Mouse (Mus musculus) neural tube, embryonic 15.5 days (tissue): ENCODE data around the gene Heg1. TPM values are rescaled to one million over a fixed set of nuclear protein-coding genes. Genes with fewer than 3 reads are reported as not detected.
A peak's percentile ranks its signal among the peaks of the same experiment; 100 is the strongest.

Experiments
- ATAC-seq: fragments of 200-750 bp; cut with Nextera tagmentation; 2 replicates; pipeline ENCODE4 v1.8.0; 2017; ENCODE audit warnings: mild to moderate bottlenecking, moderate TSS enrichment, moderate library complexity; ENCODE audit not compliant: low FRiP score
- H3K27ac ChIP-seq: fragments of 300-500 bp; sonication (generic); replicated peaks from 2 replicates; pipeline ENCODE4 v1.5.1; 2015; ENCODE audit warnings: mild to moderate bottlenecking, inconsistent platforms
- H3K27me3 ChIP-seq: fragments of 300-500 bp; sonication (generic); replicated peaks from 2 replicates; pipeline ENCODE4 v1.6.1; 2015; ENCODE audit warnings: inconsistent platforms
- H3K36me3 ChIP-seq: fragments of 300-500 bp; sonication (generic); 2 replicates; pipeline ENCODE4 v1.6.1; 2015; ENCODE audit warnings: inconsistent platforms
- H3K4me1 ChIP-seq: fragments of 300-500 bp; sonication (generic); 2 replicates; pipeline ENCODE4 v1.6.1; 2015; ENCODE audit warnings: inconsistent platforms
- H3K4me2 ChIP-seq: fragments of 300-500 bp; sonication (generic); 2 replicates; pipeline ENCODE4 v1.6.1; 2015; ENCODE audit warnings: inconsistent platforms, mild to moderate bottlenecking, moderate library complexity
- H3K4me3 ChIP-seq: fragments of 300-500 bp; sonication (generic); replicated peaks from 2 replicates; pipeline ENCODE4 v1.5.1; 2015; ENCODE audit warnings: mild to moderate bottlenecking, inconsistent platforms
- H3K9ac ChIP-seq: fragments of 300-500 bp; sonication (generic); replicated peaks from 2 replicates; pipeline ENCODE4 v1.6.1; 2015; ENCODE audit warnings: mild to moderate bottlenecking, inconsistent platforms
- H3K9me3 ChIP-seq: fragments of 300-500 bp; sonication (generic); replicated peaks from 2 replicates; pipeline ENCODE4 v1.6.1; 2016; ENCODE audit warnings: inconsistent platforms
- WGBS: fragments of 180-500 bp; shearing (Covaris S2); methylation state at CpG from one replicate; pipeline ENCODE4 v1.1.7; 2015; ENCODE audit warnings: mixed read lengths; 5-methylcytosine and 5-hydroxymethylcytosine counted together
- polyA plus RNA-seq: library from polyadenylated mRNA; unstranded; fragments of >200 nt; fragmentation: Nextera tagmentation; extraction: Ambion mirVana; gene quantifications from 2 replicates; pipeline ENCODE4 v1.2.1, GENCODE M21; 2015

The Heg1 gene
- polyA plus RNA-seq, 1 experiment from 2014 or later, result 7.8 TPM

DNA sequence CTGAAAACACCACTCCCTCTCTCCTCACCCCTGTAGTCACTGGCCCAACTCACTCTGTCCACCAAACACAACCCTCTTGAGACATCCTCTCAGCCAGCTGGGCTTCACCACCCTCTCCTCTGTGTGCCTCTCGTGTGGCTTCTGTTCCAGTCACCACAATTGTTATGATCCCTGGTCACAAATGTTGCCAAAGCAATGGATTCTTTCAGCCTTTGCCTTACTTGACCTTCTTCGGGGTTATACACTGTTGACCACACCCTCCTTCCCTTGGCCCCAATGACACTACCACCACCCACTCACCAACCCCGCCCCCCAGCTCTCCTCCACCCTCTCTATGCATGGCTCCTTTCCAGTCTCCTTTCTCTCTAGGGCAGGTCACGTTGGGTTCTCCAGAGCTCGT lies 6.3 kb upstream of the Heg1 start:
- H3K4me3 ChIP-seq, result no peak overlapping the region
- no peak overlapping the region for H3K4me2 ChIP-seq
- no peaks in the 10 kb centered on the region for H3K36me3 ChIP-seq
- no peak for ATAC-seq
- H3K27me3 ChIP-seq, result no peaks in the 10 kb centered on the region
- no peaks in the 10 kb centered on the region for H3K9me3 ChIP-seq
- WGBS, result 91% methylated on average over 5 of the region's 5 CpGs
- H3K27ac ChIP-seq, result no peak overlapping the region
- 0 out of 2 replicates have a peak, but pooled peaks cover 6% of the 10 kb centered on the region for H3K4me1 ChIP-seq
- no peak overlapping the region for H3K9ac ChIP-seq

DNA sequence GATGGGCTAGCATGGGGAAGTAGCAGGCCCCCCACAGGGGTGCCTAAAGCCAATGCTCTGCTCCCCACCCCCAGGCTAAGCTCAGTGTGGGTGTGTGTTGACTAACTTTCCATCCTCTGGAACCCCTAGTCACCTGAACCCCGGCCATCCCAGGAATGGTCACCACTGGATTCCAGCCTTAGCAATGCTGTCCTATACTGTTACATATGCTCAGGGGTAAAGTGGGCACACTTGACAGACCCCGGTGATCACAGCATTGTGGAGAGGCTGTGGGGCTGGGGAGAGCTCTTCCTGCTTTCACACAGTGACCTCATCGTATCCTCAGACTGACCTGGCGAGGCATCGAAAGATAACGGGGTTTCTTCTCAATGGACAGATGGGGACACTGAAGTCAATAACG lies 3.9 kb upstream of the Heg1 start:
- ATAC-seq, result no peak

DNA sequence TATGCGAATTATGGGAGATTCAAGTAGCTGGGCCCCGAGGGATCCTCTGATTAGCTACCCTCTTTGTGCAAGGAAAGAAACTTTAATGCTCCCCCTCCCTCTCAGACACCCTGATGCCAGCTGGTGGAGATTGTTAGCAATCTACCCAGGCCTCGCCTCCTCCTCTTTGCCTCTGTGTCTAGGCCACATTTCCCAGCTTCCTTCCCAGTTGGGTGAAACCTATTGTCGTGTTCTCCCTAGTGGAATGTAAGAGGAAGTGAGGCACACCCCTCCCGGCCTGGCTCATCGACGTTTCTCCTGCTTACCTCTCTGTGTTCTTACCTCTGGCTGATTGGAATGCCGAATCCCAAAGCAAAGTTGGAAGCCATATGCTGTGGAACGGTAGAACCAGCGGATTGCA lies 3.4 kb upstream of the Heg1 start:
- no peak for ATAC-seq

More for the DNA sequence above, 3.9 kb upstream of the Heg1 start:
- Histone ChIP-seq H3K27ac (no peak overlapping the region), H3K27me3 (no peaks in the 10 kb centered on the region), H3K4me1 (peaks cover 12% of the 10 kb centered on the region), H3K9me3 (no peaks in the 10 kb centered on the region), H3K9ac (no peak overlapping the region), H3K36me3 (no peaks in the 10 kb centered on the region), H3K4me3 (no peak overlapping the region), H3K4me2 (no peak overlapping the region)
- 93% methylated on average over 7 of the region's 7 CpGs for WGBS

DNA sequence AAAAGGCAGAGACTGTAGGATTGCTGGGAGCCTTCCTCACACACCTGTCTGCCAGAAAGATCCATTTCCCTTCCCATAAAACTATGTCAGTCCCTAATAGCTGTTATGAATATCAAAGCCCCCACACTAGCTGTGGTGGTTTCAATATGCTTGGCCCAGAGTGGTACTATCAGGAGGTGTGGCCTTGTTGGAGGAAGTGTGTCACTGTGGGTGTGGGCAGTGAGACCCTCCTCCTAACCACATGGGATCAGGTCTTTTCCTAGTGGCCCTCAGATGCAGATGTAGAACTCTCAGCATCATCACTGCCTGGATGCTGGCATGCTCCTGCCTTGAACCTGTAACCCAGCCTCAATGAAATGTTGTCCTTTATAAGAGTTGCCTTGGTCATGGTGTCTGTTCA lies 2.5 kb upstream of the Heg1 start:
- Histone ChIP-seq H3K9me3 (no peaks in the 10 kb centered on the region), H3K27ac (no peak overlapping the region), H3K4me1 (peaks cover 17% of the 10 kb centered on the region), H3K9ac (no peak overlapping the region), H3K27me3 (no peaks in the 10 kb centered on the region), H3K36me3 (no peaks in the 10 kb centered on the region), H3K4me2 (no peak overlapping the region), H3K4me3 (no peak overlapping the region)
- no peak for ATAC-seq

More for the DNA sequence above, 3.4 kb upstream of the Heg1 start:
- H3K4me2 ChIP-seq, result no peak overlapping the region
- H3K36me3 ChIP-seq, result no peaks in the 10 kb centered on the region
- H3K27me3 ChIP-seq, result no peaks in the 10 kb centered on the region
- H3K9me3 ChIP-seq, result no peaks in the 10 kb centered on the region
- no peak overlapping the region for H3K9ac ChIP-seq
- no peak overlapping the region for H3K27ac ChIP-seq
- 66% methylated on average over 10 of the region's 10 CpGs for WGBS
- H3K4me3 ChIP-seq, result no peak overlapping the region
- H3K4me1 ChIP-seq, result peaks cover 14% of the 10 kb centered on the region

DNA sequence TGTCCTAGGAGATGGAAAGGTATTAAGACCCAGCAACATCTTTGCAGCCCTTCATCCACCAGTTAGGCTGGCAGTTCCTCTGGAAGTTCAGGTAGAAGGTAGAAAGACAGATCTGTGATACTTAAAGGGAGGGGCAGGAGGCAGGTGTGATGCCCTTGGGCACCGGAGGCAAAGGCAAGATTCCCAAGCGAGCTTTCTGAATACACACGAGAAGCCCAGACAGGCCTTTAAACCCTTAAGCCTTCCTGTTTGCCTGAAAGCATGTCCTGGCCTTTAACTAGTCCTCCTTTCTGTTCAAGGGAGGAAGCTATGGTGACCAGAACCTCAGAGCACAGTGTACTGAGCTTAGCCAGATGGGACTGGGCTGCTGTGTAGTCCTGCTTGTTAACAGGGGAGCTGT lies 1.5 kb upstream of the Heg1 start:
- H3K27ac ChIP-seq, result no peak overlapping the region
- H3K36me3 ChIP-seq, result no peaks in the 10 kb centered on the region
- no peaks in the 10 kb centered on the region for H3K9me3 ChIP-seq
- no peak overlapping the region for H3K4me3 ChIP-seq
- no peak overlapping the region for H3K4me2 ChIP-seq
- WGBS, result 87% methylated on average over 3 of the region's 3 CpGs
- peaks cover 26% of the 10 kb centered on the region for H3K4me1 ChIP-seq
- no peak overlapping the region for H3K9ac ChIP-seq
- ATAC-seq, result no peak
- no peaks in the 10 kb centered on the region for H3K27me3 ChIP-seq

DNA sequence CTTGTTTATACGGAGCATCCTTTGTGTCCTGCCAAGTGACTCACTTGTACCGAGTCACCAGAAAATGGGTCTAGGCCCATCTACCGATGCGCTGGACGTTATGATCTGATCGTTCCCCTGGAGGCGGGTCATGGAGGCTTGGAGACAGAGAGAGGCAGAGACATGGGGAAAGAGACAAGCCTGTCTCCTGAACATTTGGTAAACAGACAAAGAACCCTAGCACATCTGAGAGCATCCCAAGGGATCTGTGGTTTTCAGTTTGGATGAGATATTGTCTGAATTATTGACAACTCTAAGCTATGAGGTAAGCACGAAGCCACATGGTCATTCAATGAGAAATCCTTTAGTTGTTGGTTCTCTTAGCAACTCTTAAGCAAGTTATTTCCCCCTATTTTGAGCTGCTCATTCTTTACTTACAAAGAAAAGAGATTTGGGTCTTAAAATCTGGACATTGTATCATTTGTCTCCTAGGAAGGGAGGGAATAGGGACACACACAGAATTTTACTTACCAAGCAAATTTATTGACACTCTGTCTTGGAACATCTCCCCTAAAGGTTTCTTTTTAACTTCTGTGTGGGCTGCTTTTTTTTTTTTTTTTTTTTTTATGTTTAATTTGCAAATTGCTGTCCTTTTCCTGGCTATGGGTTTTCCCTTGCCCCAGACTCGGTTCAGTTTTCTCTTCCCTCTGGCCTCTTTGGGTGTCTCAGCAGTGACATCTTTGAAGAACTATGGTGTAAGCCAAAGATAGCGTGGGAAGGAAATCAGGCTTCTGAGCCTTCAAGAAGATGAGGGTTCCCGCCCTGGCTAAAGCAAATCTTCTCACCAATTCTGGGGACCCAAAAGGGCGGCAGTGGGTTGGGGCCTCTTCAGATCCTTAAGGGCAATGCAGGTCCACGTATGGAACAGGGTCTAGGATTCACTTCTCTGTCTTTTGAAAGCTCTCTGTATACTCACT lies 686 bp upstream of the Heg1 start:
- Histone ChIP-seq H3K27ac (0 out of 2 replicates have a peak overlapping the region, but pooled peaks have one; percentile 66), H3K9ac (peak overlapping the region; percentile 77; the same call in 1 of the 2 replicates), H3K4me2 (peak overlapping the region; percentile 99), H3K4me1 (peaks cover 29% of the 10 kb centered on the region), H3K36me3 (no peaks in the 10 kb centered on the region), H3K4me3 (peak overlapping the region; percentile 76), H3K9me3 (no peaks in the 10 kb centered on the region), H3K27me3 (no peaks in the 10 kb centered on the region)
- 0 out of 2 replicates have a peak, but pooled peaks have one; percentile 21 for ATAC-seq
- 57% methylated on average over 13 of the region's 13 CpGs for WGBS

DNA sequence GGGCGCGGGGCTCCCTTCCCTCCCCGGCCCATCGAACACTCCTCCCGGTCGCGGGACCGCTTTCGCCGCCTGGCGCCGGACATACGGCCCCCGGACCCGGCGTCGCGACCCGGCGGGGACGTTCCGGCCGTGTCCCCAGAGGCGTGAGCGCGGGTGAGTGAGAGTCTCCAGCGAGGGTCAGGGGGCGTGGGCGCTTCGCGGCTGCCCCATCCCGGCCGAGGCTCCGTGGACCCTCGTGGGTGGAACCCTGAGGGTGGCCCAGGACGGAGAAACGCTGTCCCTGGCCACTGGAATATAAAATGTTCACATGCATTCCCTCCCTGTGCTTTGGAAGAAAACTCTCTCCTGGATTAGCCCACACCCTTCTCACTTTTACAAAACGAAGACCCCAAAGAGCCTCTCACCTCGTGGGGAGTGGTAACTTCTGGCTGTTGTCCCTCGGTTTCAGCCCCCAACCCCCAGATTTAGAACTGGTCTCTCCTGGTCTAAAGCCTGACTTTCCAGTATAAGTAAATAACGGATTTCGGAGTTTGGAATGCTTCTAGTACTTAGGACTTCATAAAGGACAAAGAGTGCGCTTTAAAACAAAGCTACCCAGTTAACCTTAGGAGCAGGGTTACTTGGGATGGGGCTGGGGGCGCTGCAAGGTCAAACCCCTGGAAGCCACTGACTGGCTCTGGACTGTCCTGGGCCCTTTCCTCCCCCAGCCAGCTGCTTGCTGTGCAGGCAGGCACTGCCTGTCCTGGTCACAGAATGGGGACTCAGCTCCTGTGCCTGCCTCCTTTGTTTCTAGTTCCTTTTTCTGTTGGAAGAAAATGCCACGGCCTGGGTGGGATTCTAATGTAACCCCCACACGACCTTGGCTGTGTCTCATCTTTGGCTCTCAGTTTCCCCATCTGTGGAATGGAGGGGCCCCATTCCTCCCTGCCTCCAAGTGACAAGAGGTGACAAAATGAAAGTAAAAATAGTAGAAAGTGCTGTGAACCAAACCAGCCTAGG lies 832 bp downstream of the Heg1 start:
- Histone ChIP-seq H3K36me3 (no peaks in the 10 kb centered on the region), H3K9me3 (no peaks in the 10 kb centered on the region), H3K27me3 (no peaks in the 10 kb centered on the region), H3K27ac (peak overlapping the region; percentile 66), H3K4me3 (peak overlapping the region; percentile 76), H3K4me1 (peaks cover 29% of the 10 kb centered on the region), H3K4me2 (peak overlapping the region; percentile 99), H3K9ac (peak overlapping the region; percentile 77)
- ATAC-seq, result peak; percentile 62
- WGBS, result under 1% methylated on average over 46 of the region's 46 CpGs

DNA sequence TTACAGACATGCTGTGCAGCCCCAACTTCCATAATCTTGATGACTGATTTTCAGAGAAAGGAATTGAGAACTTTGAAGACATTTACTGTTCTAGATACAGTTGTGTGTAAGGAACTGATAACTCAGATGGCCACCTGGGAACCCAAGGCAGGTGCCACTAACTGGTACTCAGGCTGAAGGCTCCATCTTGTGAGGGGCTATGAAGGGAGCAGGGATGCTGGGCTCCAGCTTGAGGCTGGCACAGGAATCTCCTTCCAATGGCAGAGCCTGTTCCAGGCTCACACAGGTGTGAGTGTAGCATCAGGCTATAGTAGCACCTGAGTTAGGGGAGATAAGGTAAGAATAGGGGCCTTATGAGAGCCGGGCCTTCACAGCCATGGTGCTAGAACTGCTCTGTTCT lies 1.9 kb downstream of the Heg1 start:
- ATAC-seq, result no peak
- H3K4me2 ChIP-seq, result peak overlapping the region; percentile 99
- 83% methylated on average over 1 of the region's 1 CpGs for WGBS
- H3K4me3 ChIP-seq, result peak overlapping the region; percentile 76; the same call in 1 of the 2 replicates
- no peaks in the 10 kb centered on the region for H3K27me3 ChIP-seq
- peaks cover 34% of the 10 kb centered on the region for H3K4me1 ChIP-seq
- H3K36me3 ChIP-seq, result no peaks in the 10 kb centered on the region
- H3K9me3 ChIP-seq, result no peaks in the 10 kb centered on the region
- no peak overlapping the region for H3K27ac ChIP-seq
- no peak overlapping the region for H3K9ac ChIP-seq

DNA sequence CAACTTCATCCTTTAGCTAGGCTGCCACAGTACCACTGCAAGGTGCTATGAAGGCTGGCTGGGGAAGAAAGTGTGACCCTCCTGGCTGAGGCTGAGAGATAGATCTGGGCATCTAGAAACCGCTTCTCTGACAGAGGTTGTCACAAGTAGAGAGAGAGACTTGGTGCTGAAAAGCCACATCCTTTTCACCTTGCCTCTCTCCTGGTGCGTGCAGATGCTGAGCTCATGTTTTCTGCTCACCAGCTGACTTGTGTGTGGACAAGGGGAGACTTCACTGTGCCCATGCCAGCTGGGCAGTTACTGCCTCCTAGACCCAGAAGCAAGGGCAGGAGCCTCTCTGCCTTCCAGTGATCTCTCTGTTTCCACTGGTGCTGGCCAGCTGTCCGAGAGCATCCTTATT lies 3.6 kb downstream of the Heg1 start:
- Histone ChIP-seq H3K27me3 (no peaks in the 10 kb centered on the region), H3K27ac (no peak overlapping the region), H3K36me3 (no peaks in the 10 kb centered on the region), H3K4me3 (no peak overlapping the region), H3K9me3 (no peaks in the 10 kb centered on the region), H3K4me2 (peak overlapping the region; percentile 99), H3K9ac (no peak overlapping the region), H3K4me1 (peaks cover 40% of the 10 kb centered on the region)
- WGBS, result 66% methylated on average over 3 of the region's 3 CpGs
- ATAC-seq, result no peak

DNA sequence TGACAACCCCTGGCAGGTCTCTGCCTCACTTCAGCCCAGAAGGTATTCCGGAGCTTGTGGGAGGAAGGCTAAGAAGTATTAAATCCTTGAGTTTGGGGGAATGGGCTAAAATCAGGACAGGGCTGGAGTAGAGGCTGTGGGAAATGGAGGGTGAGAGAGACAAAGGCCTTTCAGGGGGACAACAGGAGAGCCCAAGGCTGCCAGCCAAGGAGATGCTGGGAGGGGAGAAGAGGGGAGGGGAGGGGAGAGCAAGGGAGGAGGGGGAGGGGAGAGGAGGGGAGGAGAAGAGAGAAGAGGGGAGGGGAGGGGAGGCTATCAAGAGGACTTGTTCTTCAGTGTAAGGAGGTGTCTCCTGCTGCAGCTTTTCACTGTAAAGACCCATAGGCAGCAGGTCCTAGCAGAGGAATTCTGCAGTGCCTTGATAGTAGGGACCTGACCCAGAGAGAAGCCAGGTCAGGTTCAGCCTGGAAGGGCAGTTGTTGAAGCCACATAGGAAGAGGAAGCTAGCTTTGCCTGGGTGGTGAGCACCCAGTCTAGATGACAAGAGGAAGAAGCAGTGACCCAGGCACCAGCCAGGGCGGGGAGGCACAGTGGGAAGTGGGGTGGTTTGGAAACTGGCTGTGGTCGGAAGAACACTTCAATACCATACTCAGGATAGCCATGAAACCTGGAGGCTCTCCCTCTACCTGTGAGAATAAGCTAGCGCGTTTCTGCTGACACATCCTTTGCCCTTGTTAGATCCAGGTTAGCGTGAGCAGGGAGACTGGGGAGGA lies 7.0 kb downstream of the Heg1 start:
- Histone ChIP-seq H3K36me3 (no peaks in the 10 kb centered on the region), H3K4me2 (no peak overlapping the region), H3K4me1 (peaks cover 33% of the 10 kb centered on the region), H3K27ac (no peak overlapping the region), H3K4me3 (no peak overlapping the region), H3K9me3 (no peaks in the 10 kb centered on the region), H3K27me3 (no peaks in the 10 kb centered on the region), H3K9ac (no peak overlapping the region)
- ATAC-seq, result no peak
- 83% methylated on average over 6 of the region's 6 CpGs for WGBS

DNA sequence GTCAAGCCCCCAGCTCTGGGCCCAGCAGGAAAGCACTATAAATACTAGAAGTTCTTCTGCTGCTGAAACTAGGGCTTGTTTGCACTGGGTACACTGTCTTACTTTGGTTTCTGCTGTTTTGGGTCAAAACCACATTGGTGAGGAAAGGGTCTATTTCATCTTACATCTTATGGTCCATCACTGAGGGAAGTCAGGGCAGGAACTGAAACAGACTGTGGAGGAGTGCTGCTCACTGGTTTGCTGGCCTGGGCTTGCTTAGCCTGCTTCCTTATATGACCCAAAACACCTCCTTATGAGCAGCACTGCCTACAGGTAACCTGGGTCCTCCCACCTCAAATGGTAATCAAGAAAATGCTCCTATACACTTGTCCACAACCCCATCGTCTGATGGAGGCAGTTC lies 9.4 kb downstream of the Heg1 start:
- Histone ChIP-seq H3K9ac (no peak overlapping the region), H3K4me2 (no peak overlapping the region)
- WGBS, result 35% methylated on average over 1 of the region's 1 CpGs

More for the DNA sequence above, 9.4 kb downstream of the Heg1 start:
- H3K9me3 ChIP-seq, result no peaks in the 10 kb centered on the region
- H3K36me3 ChIP-seq, result no peaks in the 10 kb centered on the region
- ATAC-seq, result no peak
- peaks cover 41% of the 10 kb centered on the region for H3K4me1 ChIP-seq
- no peak overlapping the region for H3K27ac ChIP-seq
- no peak overlapping the region for H3K4me3 ChIP-seq
- H3K27me3 ChIP-seq, result no peaks in the 10 kb centered on the region
